Comparison of ENCODE assay signal across 1 mouse cellular context in the genomic region with DNA sequence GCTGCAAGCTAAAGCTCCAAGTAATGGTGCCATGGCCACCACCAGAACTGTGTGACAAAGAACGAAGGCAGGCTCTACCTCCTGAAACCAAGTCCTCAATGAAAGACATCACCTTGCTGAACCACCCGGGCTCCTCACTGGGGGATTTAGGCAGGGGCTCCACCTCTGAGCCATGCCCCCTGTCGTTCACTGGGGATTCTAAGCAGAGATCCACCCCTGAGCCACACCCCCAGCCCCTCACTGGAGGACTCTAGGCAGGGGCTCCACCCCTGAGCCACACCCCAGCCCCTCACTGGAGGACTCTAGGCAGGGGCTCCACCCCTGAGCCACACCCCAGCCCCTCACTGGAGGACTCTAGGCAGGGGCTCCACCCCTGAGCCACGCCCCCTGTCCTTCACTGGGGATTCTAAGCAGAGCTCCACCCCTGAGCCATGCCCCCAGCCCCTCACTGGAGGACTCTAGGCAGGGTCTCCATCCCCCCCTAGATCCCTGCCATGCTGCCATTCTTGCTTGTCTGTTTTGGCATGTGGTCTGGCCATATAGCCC.
TF ChIP-seq lines count a peak whose summit lies in the region.

No protein-coding gene starts in this region.

TF ChIP-seq in ES-E14, 5 proteins besides CTCF, POLR2A, EP300 and RAD21:
- no peak for TF ChIP-seq HCFC1 (IDR thresholded peaks at IDR 0.05; ENCODE audit: borderline replicate concordance, insufficient read depth, low read length)
- TF ChIP-seq CHD2 (IDR thresholded peaks at IDR 0.05; ENCODE audit: low read depth, low read length) = no peak
TF ChIP-seq in ES-E14: peak in this region for 0.
